Mouse (Mus musculus): Measurements from ENCODE around the gene Ppp1r13l. TPM values are rescaled to one million over a fixed set of nuclear protein-coding genes. Genes with fewer than 3 reads are reported as not detected.

The Ppp1r13l gene
- polyA plus RNA-seq, 1 experiment from 2014 or later, result 2.6 TPM

DNA sequence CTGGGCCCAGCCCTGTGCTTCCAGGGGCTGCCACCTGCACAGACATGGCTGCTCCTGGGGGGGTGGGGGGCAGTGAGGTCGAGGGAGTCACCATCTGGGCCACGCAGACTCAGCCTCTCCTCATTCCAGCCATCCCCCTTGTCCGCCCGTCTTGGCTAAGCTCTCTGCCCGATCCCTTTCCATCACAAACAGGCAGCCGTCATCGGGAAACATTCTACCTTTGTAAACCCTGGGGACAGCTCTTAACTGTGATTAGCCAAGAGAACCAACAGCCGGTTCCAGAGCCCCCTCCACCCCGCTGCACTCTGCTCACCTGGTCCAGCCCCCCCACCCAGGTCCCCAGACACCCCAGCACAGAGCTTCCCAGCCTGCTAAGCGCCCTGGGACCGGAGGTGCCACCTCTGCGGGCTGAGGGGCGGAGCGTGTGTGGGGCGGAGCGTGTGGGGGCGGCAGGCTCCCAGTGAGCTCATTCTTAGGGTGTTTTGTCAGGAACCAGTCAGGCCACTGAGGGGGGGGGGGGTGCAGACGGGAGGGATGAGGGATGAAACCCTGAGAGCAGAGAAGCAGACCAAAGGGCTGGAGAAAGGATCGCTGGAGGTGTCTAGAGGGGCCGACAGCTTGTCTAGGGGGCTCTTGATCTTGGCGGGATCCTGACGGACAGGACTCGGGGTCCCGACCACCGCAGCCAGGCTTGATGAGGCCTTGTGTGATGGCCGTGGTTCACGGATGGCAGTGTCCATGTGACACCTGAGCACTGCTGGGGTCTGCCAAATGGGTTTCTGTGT lies 40.1 kb downstream of the Ppp1r13l start:
- Histone ChIP-seq H3K4me2 (replicated peaks) (peak overlapping the region; percentile 13), H3K9ac (no peak overlapping the region), H3K4me1 (replicated peaks; ENCODE audit: control insufficient read depth, insufficient read depth, low read length) (no peaks in the 10 kb centered on the region; the same call in 1 of the 2 replicates), H3K36me3 (replicated peaks; ENCODE audit: control insufficient read depth, insufficient read depth) (peaks cover 12% of the 10 kb centered on the region), H3K4me3 (replicated peaks; ENCODE audit: low read length) (0 out of 2 replicates have a peak overlapping the region, but pooled peaks have one; percentile 0), H3K27me3 (ENCODE audit: control insufficient read depth, insufficient read depth, low read length) (peaks cover 42% of the 10 kb centered on the region), H3K27ac (no peak overlapping the region), H3K9me3 (ENCODE audit: control insufficient read depth, low read length) (no peaks in the 10 kb centered on the region)
- ATAC-seq (ENCODE audit: low FRiP score) (no peak), DNase-seq (ENCODE audit: low spot score) (no peak)
- 3% methylated on average over 26 of the region's 27 CpGs for WGBS

GRCm38 (mm10) chr7:19400946-19401345 lies 41.4 kb downstream of the Ppp1r13l start:
- Histone ChIP-seq H3K9me3 (ENCODE audit: control insufficient read depth, low read length) (no peaks in the 10 kb centered on the region), H3K27me3 (ENCODE audit: control insufficient read depth, insufficient read depth, low read length) (peaks cover 49% of the 10 kb centered on the region), H3K4me2 (replicated peaks) (no peak overlapping the region), H3K27ac (no peak overlapping the region), H3K4me3 (replicated peaks; ENCODE audit: low read length) (no peak overlapping the region), H3K36me3 (replicated peaks; ENCODE audit: control insufficient read depth, insufficient read depth) (no peaks in the 10 kb centered on the region), H3K4me1 (replicated peaks; ENCODE audit: control insufficient read depth, insufficient read depth, low read length) (no peaks in the 10 kb centered on the region; the same call in 1 of the 2 replicates), H3K9ac (no peak overlapping the region)
- DNase-seq (ENCODE audit: low spot score) (no peak), ATAC-seq (ENCODE audit: low FRiP score) (no peak)
- 90% methylated on average over 4 of the region's 4 CpGs for WGBS

DNA sequence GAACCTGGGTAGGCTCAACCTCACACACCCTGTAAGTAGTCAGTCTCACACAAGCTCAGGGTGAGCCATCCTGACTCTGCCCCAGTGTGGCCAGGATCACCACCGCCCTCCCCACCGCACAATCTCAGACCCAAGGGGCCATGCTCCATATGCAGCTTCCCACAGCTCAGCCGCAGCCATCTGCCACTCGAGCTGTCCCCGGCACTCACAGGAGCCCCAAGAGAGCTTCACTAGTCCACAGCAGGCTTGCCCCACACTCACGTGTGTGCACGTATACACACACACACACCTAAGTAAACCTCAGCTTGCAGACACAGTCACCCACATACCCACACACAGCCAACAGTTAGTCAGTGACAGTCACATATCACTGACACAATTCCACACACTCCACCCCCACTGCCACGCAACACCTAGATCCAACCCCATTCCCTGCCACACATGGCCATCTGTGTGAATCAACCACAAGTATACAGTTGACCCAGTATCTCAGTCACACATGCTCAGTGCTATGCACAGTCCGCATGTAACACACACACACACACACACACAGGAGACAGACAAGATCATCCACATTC lies 43.1 kb downstream of the Ppp1r13l start:
- Histone ChIP-seq H3K27me3 (ENCODE audit: control insufficient read depth, insufficient read depth, low read length) (peaks cover 49% of the 10 kb centered on the region), H3K4me2 (replicated peaks) (no peak overlapping the region), H3K36me3 (replicated peaks; ENCODE audit: control insufficient read depth, insufficient read depth) (no peaks in the 10 kb centered on the region), H3K4me1 (replicated peaks; ENCODE audit: control insufficient read depth, insufficient read depth, low read length) (no peaks in the 10 kb centered on the region; the same call in 1 of the 2 replicates), H3K4me3 (replicated peaks; ENCODE audit: low read length) (no peak overlapping the region), H3K9ac (no peak overlapping the region), H3K9me3 (ENCODE audit: control insufficient read depth, low read length) (no peaks in the 10 kb centered on the region), H3K27ac (no peak overlapping the region)
- 66% methylated on average over 9 of the region's 9 CpGs for WGBS
- ATAC-seq (ENCODE audit: low FRiP score), result no peak
- no peak for DNase-seq (ENCODE audit: low spot score)

DNA sequence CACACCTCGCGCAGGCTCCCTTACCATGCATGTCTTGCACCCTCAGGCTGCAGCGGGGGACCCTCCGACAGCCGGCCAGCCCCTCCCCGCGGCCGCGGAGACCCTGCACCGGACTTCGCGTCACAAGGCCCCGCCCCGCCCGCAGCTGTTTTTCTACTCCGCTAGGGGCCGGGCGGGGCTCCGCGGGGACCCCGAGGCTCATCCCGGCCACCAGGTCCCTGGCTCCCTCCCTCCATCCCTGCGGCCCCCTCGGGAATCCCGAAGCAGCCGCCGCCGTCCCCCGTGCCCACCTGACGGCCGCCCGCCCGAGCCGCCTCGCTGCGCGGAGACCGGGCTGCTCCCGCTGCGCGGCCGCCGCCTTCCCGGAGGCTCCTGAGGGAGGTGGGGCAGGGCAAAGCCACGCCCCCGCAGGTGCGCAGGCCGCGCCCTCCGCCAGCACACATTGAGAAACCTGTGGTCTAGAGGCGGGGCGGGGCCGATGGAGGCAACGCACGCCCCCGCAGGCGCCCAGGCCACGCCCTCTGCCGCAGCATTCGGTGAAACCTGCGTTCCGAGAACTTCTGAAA lies 44.3 kb downstream of the Ppp1r13l start, which contains the start of gene Klc3:
Gene Klc3, minus strand, starts transcription at position 374 of the 566 bp plus-strand sequence.
- no peak within 1 kb of the TSS for H3K27ac ChIP-seq
- WGBS, result under 1% methylated on average over 59 of the region's 62 CpGs
- H3K9ac ChIP-seq, result peak within 1 kb of the TSS; percentile 48
- H3K4me1 ChIP-seq (replicated peaks; ENCODE audit: control insufficient read depth, insufficient read depth, low read length), result no peaks in the 10 kb centered on the region; the same call in 1 of the 2 replicates
- no peaks in the 10 kb centered on the region for H3K36me3 ChIP-seq (replicated peaks; ENCODE audit: control insufficient read depth, insufficient read depth)
- DNase-seq (ENCODE audit: low spot score) (no peak), ATAC-seq (ENCODE audit: low FRiP score) (peak; percentile 12; the same call in 1 of the 2 replicates)
- H3K9me3 ChIP-seq (ENCODE audit: control insufficient read depth, low read length), result no peaks in the 10 kb centered on the region
- peaks cover 49% of the 10 kb centered on the region for H3K27me3 ChIP-seq (ENCODE audit: control insufficient read depth, insufficient read depth, low read length)
- H3K4me3 ChIP-seq (replicated peaks; ENCODE audit: low read length), result peak within 1 kb of the TSS; percentile 42
- H3K4me2 ChIP-seq (replicated peaks), result peak within 1 kb of the TSS; percentile 86

GRCm38 (mm10) chr7:19404476-19404875 lies 44.9 kb downstream of the Ppp1r13l start, which contains the start of gene Ckm:
TSS of gene Ckm (plus strand) at chr7:19404776.
- H3K9me3 ChIP-seq (ENCODE audit: control insufficient read depth, low read length), result no peaks in the 10 kb centered on the region
- peak within 1 kb of the TSS; percentile 48 for H3K9ac ChIP-seq
- H3K27me3 ChIP-seq (ENCODE audit: control insufficient read depth, insufficient read depth, low read length), result peaks cover 43% of the 10 kb centered on the region
- WGBS, result 56% methylated on average over 7 of the region's 7 CpGs
- peak within 1 kb of the TSS; percentile 86 for H3K4me2 ChIP-seq (replicated peaks)
- no peaks in the 10 kb centered on the region for H3K36me3 ChIP-seq (replicated peaks; ENCODE audit: control insufficient read depth, insufficient read depth)
- ATAC-seq (ENCODE audit: low FRiP score) (no peak), DNase-seq (ENCODE audit: low spot score) (no peak)
- no peak within 1 kb of the TSS for H3K27ac ChIP-seq
- peak within 1 kb of the TSS; percentile 42 for H3K4me3 ChIP-seq (replicated peaks; ENCODE audit: low read length)
- no peaks in the 10 kb centered on the region; the same call in 1 of the 2 replicates for H3K4me1 ChIP-seq (replicated peaks; ENCODE audit: control insufficient read depth, insufficient read depth, low read length)

- peaks cover 39% of the 10 kb centered on the region for H3K27me3 ChIP-seq (ENCODE audit: control insufficient read depth, insufficient read depth, low read length)
- H3K4me2 ChIP-seq (replicated peaks), result 0 out of 2 replicates have a peak overlapping the region, but pooled peaks have one; percentile 10
- ATAC-seq (ENCODE audit: low FRiP score) (peak; percentile 71), DNase-seq (ENCODE audit: low spot score) (peak; percentile 94)
- no peak overlapping the region for H3K9ac ChIP-seq
- no peaks in the 10 kb centered on the region; the same call in 1 of the 2 replicates for H3K4me1 ChIP-seq (replicated peaks; ENCODE audit: control insufficient read depth, insufficient read depth, low read length)
- WGBS, result 4% methylated on average over 19 of the region's 19 CpGs
- H3K36me3 ChIP-seq (replicated peaks; ENCODE audit: control insufficient read depth, insufficient read depth), result no peaks in the 10 kb centered on the region
- no peak overlapping the region for H3K4me3 ChIP-seq (replicated peaks; ENCODE audit: low read length)
- H3K9me3 ChIP-seq (ENCODE audit: control insufficient read depth, low read length), result no peaks in the 10 kb centered on the region
- H3K27ac ChIP-seq, result no peak overlapping the region
These were observed 45.9 kb downstream of the Ppp1r13l start for GRCm38 (mm10) chr7:19405417-19405816.

GRCm38 (mm10) chr7:19409753-19410152 lies 50.2 kb downstream of the Ppp1r13l start:
- H3K4me1 ChIP-seq (replicated peaks; ENCODE audit: control insufficient read depth, insufficient read depth, low read length), result no peaks in the 10 kb centered on the region
- H3K27me3 ChIP-seq (ENCODE audit: control insufficient read depth, insufficient read depth, low read length), result peaks cover 6% of the 10 kb centered on the region
- no peak overlapping the region for H3K4me3 ChIP-seq (replicated peaks; ENCODE audit: low read length)
- ATAC-seq (ENCODE audit: low FRiP score) (no peak), DNase-seq (ENCODE audit: low spot score) (no peak)
- WGBS, result 67% methylated on average over 6 of the region's 6 CpGs
- H3K36me3 ChIP-seq (replicated peaks; ENCODE audit: control insufficient read depth, insufficient read depth), result no peaks in the 10 kb centered on the region
- no peak overlapping the region for H3K27ac ChIP-seq
- H3K9me3 ChIP-seq (ENCODE audit: control insufficient read depth, low read length), result peaks cover 8% of the 10 kb centered on the region; the same call in 1 of the 2 replicates
- H3K9ac ChIP-seq, result no peak overlapping the region
- no peak overlapping the region for H3K4me2 ChIP-seq (replicated peaks)

- no peak overlapping the region for H3K4me3 ChIP-seq (replicated peaks; ENCODE audit: low read length)
- H3K4me1 ChIP-seq (replicated peaks; ENCODE audit: control insufficient read depth, insufficient read depth, low read length), result no peaks in the 10 kb centered on the region
- no peak overlapping the region for H3K9ac ChIP-seq
- 83% methylated on average over 11 of the region's 11 CpGs for WGBS
- H3K4me2 ChIP-seq (replicated peaks), result no peak overlapping the region
- DNase-seq (ENCODE audit: low spot score) (no peak), ATAC-seq (ENCODE audit: low FRiP score) (0 out of 2 replicates have a peak, but pooled peaks have one; percentile 34)
- no peak overlapping the region for H3K27ac ChIP-seq
- peaks cover 8% of the 10 kb centered on the region; the same call in 1 of the 2 replicates for H3K9me3 ChIP-seq (ENCODE audit: control insufficient read depth, low read length)
- no peaks in the 10 kb centered on the region for H3K36me3 ChIP-seq (replicated peaks; ENCODE audit: control insufficient read depth, insufficient read depth)
- 0 out of 2 replicates have a peak, but pooled peaks cover 3% of the 10 kb centered on the region for H3K27me3 ChIP-seq (ENCODE audit: control insufficient read depth, insufficient read depth, low read length)
These were observed 51.3 kb downstream of the Ppp1r13l start for GRCm38 (mm10) chr7:19410766-19411344.
